Mouse (Mus musculus) G1E (cell line): Measurements from ENCODE around the gene Etl4.

Source experiments
- CTCF ChIP-seq: IDR thresholded peaks from 2 replicates; pipeline ENCODE4 v1.5.1; 2012; ENCODE audit warnings: low read depth, low read length, inconsistent platforms, mixed read lengths
- GATA1 ChIP-seq: IDR thresholded peaks from 2 replicates; pipeline ENCODE4 v1.6.1; 2012; ENCODE audit warnings: borderline replicate concordance, low read length, inconsistent platforms, mixed read lengths

DNA sequence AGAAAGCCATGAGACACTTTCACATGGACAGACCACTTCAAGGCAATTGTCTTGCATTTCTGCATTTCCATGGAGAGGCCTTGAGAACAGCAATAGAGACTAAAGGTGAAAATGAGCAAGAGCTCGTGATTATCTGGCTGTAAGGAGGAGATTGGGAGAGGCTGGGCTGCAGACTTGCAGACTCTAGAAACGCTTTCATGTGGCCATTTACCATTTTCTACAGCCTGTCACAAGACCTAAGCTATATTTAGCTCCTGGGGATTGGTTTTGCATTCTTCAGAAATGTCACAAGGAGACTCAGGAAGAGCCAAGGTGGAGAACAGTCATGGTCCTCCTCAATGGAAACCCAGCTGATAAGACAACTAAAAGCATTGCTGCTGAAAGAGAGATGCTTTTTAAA, 801.4 kb downstream of the Etl4 start:
- TF ChIP-seq CTCF (no peak), GATA1 (no peak)
